Mouse (Mus musculus) cerebellum, postnatal 10 days (tissue): ENCODE measurements at regions not wholly inside any gene's neighbourhood (a gene's known extent, or its start where the extent isn't known, plus 50 kb on each side); places are given as distances from the start of the nearest gene placed in this dataset.
A peak's percentile ranks its signal among the peaks of the same experiment; 100 is the strongest.

Source experiments
- DNase-seq, 2 experiments: peaks; one replicate each; pipeline ENCODE4 v3.0.0; 2021; ENCODE audit warnings: mixed read lengths in 2 of 2

GRCm38 (mm10) chr14:42055451-42055850 is 61.7 kb downstream of the Gm7951 start:
- DNase-seq = peak in 1 of 2 experiments; percentile 0
